Mouse (Mus musculus) bone marrow macrophage, adult 2 months (primary cell): Measurements from ENCODE around the gene Slco3a1.

Experiments
- CTCF ChIP-seq: IDR thresholded peaks from 2 replicates; pipeline ENCODE4 v1.5.1; 2012; ENCODE audit warnings: low read depth, mild to moderate bottlenecking, low read length, moderate library complexity
- POLR2A ChIP-seq: IDR thresholded peaks from 2 replicates; pipeline ENCODE4 v1.6.1; 2012; ENCODE audit warnings: mild to moderate bottlenecking, low read depth, low read length, borderline replicate concordance

- TF ChIP-seq CTCF (no peak), POLR2A (no peak)
Measured at GRCm38 (mm10) chr7:74525586-74525985, 29.0 kb downstream of the Slco3a1 start.
